Mouse (Mus musculus) leukemia stem cell, adult 10-12 weeks (primary cell): ENCODE data around the gene Gm21858. TPM values are rescaled to one million over a fixed set of nuclear protein-coding genes. Genes with fewer than 3 reads are reported as not detected.

ENCODE experiments used
- polyA plus RNA-seq: library from polyadenylated mRNA; stranded (reverse); fragments of >175 nt; gene quantifications from 2 replicates; pipeline ENCODE4 v1.2.3, GENCODE M21; 2012; ENCODE audit warnings: low replicate concordance

Gene Gm21858
- not detected in 2 replicates for polyA plus RNA-seq

DNA sequence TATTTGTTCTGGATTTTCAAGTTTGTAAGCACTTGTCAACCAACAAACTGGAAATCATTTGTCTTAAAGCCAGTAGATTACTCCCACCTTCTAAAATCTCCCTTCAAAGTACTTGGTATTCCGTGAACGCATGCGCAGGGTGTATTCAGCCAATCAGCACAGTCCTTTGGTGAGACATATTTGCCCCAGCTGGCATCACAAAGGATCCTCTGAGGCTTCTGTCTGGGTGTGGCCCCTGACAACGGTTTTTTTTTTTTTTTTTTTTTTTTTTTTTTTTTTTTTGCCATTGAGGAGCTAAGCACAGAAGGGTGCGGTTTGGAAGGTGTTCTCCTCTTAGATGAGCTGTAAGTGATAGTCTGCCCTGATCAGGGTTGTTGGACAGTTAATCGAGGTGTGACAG is at the start of gene Gm21858:
Gene Gm21858, plus strand, starts transcription at position 301 of the 400 bp plus-strand sequence.

